Mouse (Mus musculus) megakaryocyte, embryonic 14.5 days (primary cell): ENCODE measurements around the gene Gpc1.

Experiments
- FLI1 ChIP-seq: IDR thresholded peaks from 2 replicates; pipeline ENCODE4 v1.6.1; 2012; ENCODE audit warnings: low read length, inconsistent platforms, mixed read lengths
- GATA1 ChIP-seq: IDR thresholded peaks from 3 replicates; pipeline ENCODE4 v1.6.1; 2012; ENCODE audit warnings: mixed read lengths, low read length, inconsistent platforms, borderline replicate concordance

GRCm38 (mm10) chr1:92878066-92878741 is 46.8 kb downstream of the Gpc1 start:
- TF ChIP-seq GATA1 (no peak), FLI1 (no peak)
